Mouse (Mus musculus) hindbrain, embryonic 13.5 days (tissue): ENCODE results near the gene Mcrip1. TPM values are rescaled to one million over a fixed set of nuclear protein-coding genes. Genes with fewer than 3 reads are reported as not detected.
"Not testable (repeated sequence)": the region's sequence is repeated elsewhere in the genome, so short reads cannot be mapped to it uniquely, and the experiment has no call there.

Experiments
- ATAC-seq: fragments of 200-750 bp; cut with Nextera tagmentation; 2 replicates; pipeline ENCODE4 v1.8.0; 2017; ENCODE audit warnings: moderate TSS enrichment; ENCODE audit not compliant: low FRiP score
- H3K27ac ChIP-seq: fragments of 300-500 bp; sonication (generic); 2 replicates; pipeline ENCODE4 v1.5.1; 2015; ENCODE audit warnings: inconsistent platforms, mild to moderate bottlenecking, moderate library complexity
- H3K27me3 ChIP-seq: fragments of 300-500 bp; sonication (generic); 2 replicates; pipeline ENCODE4 v1.6.1; 2015; ENCODE audit warnings: mild to moderate bottlenecking, inconsistent platforms
- H3K36me3 ChIP-seq: fragments of 300-500 bp; sonication (generic); 2 replicates; pipeline ENCODE4 v1.6.1; 2015; ENCODE audit warnings: mild to moderate bottlenecking, inconsistent platforms
- H3K4me1 ChIP-seq: fragments of 300-500 bp; sonication (generic); replicated peaks from 2 replicates; pipeline ENCODE4 v1.6.1; 2015; ENCODE audit warnings: inconsistent platforms
- H3K4me2 ChIP-seq: fragments of 300-500 bp; sonication (generic); 2 replicates; pipeline ENCODE4 v1.6.1; 2015; ENCODE audit warnings: inconsistent platforms, mild to moderate bottlenecking, moderate library complexity
- H3K4me3 ChIP-seq: fragments of 300-500 bp; sonication (generic); 2 replicates; pipeline ENCODE4 v1.5.1; 2015; ENCODE audit warnings: mild to moderate bottlenecking, inconsistent platforms
- H3K9ac ChIP-seq: fragments of 300-500 bp; sonication (generic); 2 replicates; pipeline ENCODE4 v1.6.1; 2015; ENCODE audit warnings: mild to moderate bottlenecking, inconsistent platforms
- H3K9me3 ChIP-seq: fragments of 300-500 bp; sonication (generic); 2 replicates; pipeline ENCODE4 v1.6.1; 2016; ENCODE audit warnings: inconsistent platforms
- WGBS: fragments of 180-500 bp; shearing (Covaris S2); methylation state at CpG from one replicate; pipeline ENCODE4 v1.1.7; 2015; 5-methylcytosine and 5-hydroxymethylcytosine counted together
- polyA plus RNA-seq: library from polyadenylated mRNA; unstranded; fragments of >200 nt; fragmentation: Nextera tagmentation; extraction: Ambion mirVana; gene quantifications from 2 replicates; pipeline ENCODE4 v1.2.1, GENCODE M21; 2015

Gene Mcrip1
- polyA plus RNA-seq, 1 experiment from 2014 or later = 234 TPM

DNA sequence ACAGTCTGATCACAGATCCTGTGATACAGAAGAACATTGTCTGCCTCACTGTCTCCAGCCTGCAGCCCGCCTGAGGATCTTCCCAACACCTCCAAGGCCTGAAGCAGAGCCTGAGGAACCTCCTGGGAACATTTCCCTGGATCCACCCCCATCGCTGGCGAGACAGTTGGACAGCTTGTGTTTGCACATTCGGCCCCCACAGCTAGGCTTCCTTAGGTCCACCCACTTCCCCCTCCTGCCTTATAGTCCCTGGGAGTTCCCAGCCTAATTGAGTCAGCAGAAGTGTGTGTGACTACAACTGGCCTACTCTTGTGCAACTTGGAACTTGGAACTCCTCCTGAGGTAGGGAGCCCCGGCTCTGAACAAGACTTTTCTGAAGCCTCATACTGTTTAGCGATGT, 31.5 kb downstream of the Mcrip1 start:
- H3K27ac ChIP-seq = no peak overlapping the region
- ATAC-seq = no peak
- H3K9ac ChIP-seq = no peak overlapping the region
- H3K27me3 ChIP-seq = 0 out of 2 replicates have a peak, but pooled peaks cover 3% of the 10 kb centered on the region
- 69% methylated on average over 6 of the region's 6 CpGs for WGBS
- peaks cover 2% of the 10 kb centered on the region; the same call in 1 of the 2 replicates for H3K4me1 ChIP-seq
- no peak overlapping the region for H3K4me2 ChIP-seq
- no peak overlapping the region for H3K4me3 ChIP-seq
- no peaks in the 10 kb centered on the region for H3K36me3 ChIP-seq
- no peaks in the 10 kb centered on the region for H3K9me3 ChIP-seq

DNA sequence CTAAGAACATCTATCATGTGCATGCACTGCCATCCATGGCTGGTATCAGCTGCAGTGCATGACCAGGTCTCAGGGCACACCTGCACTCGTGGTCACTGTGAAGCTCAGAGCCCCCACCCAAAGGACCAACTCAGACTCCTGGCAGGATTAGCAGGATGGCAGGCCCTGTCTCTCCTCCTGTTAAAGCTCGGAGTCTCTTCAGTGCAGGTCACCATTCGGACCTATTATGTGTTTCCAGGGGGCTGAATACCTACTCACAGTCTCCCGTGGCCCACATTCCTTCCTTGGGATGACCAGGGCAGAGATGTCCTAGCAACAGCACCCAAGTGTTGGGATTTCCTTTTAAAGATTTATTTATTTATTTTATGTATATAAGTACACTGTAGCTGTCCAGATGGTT, 32.4 kb downstream of the Mcrip1 start:
- H3K27me3 ChIP-seq = 0 out of 2 replicates have a peak, but pooled peaks cover 3% of the 10 kb centered on the region
- H3K9me3 ChIP-seq = no peaks in the 10 kb centered on the region
- no peak overlapping the region for H3K4me2 ChIP-seq
- H3K36me3 ChIP-seq = no peaks in the 10 kb centered on the region
- H3K4me3 ChIP-seq = no peak overlapping the region
- no peak overlapping the region for H3K9ac ChIP-seq
- no peak for ATAC-seq
- 65% methylated on average over 4 of the region's 4 CpGs for WGBS
- peaks cover 4% of the 10 kb centered on the region; the same call in 1 of the 2 replicates for H3K4me1 ChIP-seq
- no peak overlapping the region for H3K27ac ChIP-seq

DNA sequence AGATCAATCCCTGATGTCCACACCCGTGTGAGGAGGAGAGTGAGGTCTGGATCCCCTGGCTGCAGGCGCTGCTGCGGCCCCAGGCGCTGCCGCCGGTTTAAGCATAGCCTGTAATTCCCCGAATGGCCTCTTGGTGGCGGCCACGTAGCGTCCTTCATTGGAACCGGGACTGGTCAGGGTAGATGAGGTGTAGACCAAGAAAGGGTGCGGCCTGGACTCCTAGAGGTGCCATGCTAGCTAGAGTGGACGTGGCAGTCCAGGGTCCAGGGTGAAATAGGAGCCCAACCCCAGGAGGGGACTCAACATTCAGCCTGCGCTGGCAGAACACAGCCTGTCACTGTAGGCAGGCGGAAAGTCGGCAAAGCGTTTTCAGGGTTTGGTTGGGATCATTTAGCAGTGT, 33.9 kb downstream of the Mcrip1 start:
- Histone ChIP-seq H3K27ac (no peak overlapping the region), H3K4me2 (no peak overlapping the region), H3K27me3 (0 out of 2 replicates have a peak, but pooled peaks cover 6% of the 10 kb centered on the region), H3K4me3 (no peak overlapping the region), H3K36me3 (no peaks in the 10 kb centered on the region), H3K9me3 (no peaks in the 10 kb centered on the region), H3K9ac (no peak overlapping the region), H3K4me1 (peaks cover 6% of the 10 kb centered on the region)
- 16% methylated on average over 17 of the region's 17 CpGs for WGBS
- 0 out of 2 replicates have a peak, but pooled peaks have one; percentile 43 for ATAC-seq

DNA sequence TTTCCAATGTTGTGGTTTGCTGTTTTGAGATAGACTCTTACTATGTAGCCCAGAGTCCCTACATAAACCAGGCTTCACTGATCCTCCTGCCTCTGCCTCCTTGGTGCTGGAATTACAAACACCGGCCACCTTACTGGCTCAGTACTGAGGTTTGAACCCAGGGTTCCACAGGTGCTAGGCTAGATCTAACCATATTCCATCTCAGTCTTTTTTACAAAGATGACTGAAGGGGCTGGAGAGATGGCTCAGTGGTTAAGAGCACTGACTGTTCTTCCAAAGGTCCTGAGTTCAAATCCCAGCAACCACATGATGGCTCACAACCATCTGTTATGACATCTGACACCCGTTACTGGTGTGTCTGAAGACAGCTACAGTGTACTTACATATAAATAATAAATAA, 35.3 kb downstream of the Mcrip1 start:
- not testable (repeated sequence) for H3K27me3 ChIP-seq, H3K36me3 ChIP-seq, H3K9ac ChIP-seq, H3K4me2 ChIP-seq, H3K9me3 ChIP-seq, H3K4me3 ChIP-seq, ATAC-seq, H3K27ac ChIP-seq
- WGBS = 93% methylated on average over 2 of the region's 2 CpGs
- peaks cover 11% of the 10 kb centered on the region for H3K4me1 ChIP-seq

DNA sequence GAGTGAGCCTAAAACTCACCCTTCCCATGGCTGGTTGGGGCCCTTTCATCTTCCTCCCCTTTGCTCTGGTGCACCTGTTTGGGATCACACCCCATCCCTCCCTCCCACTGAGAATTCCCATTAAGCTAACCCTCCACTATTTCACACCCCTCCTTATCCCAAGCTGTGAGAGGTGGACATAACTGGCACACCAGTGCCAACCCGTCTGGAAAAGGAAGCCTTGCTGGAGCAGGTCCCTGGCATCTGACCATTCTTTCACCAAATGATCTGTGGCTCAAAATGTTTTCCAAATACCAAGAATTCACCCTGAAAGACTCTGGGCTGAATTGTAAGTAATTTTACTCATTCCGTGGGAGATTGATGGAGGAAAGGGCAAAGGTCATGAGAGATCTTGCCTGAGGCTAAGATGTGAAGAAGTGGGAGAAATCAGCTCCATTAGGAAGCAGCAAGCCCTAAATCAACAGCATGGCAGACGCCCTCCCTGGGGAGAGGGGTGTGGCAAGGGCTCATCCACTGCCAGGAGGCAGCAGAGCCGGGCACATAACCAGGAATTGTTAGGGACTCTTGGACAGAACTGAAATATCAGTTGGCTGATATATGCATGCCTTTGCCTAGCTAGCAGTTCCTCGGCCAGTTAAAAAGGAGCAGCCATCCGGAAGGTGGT, 36.6 kb downstream of the Mcrip1 start:
- Histone ChIP-seq H3K9me3 (no peaks in the 10 kb centered on the region), H3K9ac (no peak overlapping the region), H3K4me2 (no peak overlapping the region), H3K36me3 (no peaks in the 10 kb centered on the region), H3K27me3 (0 out of 2 replicates have a peak, but pooled peaks cover 6% of the 10 kb centered on the region), H3K4me1 (peaks cover 11% of the 10 kb centered on the region), H3K27ac (no peak overlapping the region), H3K4me3 (no peak overlapping the region)
- no peak for ATAC-seq
- WGBS = 26% methylated on average over 6 of the region's 6 CpGs

DNA sequence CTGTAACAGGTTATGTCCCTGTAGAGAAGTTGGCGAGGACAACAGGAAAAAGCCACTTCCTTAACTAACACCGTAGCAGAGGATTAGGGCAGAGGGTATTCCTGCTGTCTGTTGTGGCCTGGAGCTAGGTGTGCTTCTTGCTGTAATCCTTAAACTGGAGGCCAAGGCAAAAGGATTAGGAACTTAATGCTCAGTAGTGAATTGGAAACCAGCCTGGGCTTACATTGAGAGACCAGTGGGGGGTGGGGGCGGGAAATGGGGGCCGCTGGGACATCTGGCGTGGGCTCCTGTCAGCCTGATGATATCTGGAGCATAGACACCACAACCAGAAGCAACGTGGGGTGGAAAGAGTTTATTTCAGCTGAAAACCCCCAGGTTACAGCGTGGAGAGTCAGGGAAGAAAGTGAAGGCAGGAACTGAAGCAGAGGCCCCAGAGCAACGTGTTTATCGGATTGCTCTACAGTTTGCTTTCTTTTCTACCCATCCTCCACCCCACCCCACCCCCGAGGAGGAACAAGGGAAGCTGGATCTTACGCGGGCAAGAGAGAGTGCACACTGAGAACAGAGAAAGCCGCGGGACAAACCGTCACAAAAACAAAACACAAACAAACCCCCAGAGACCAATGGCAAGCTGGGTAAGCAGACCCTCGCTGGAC, 39.0 kb downstream of the Mcrip1 start:
- ATAC-seq = no peak
- peak overlapping the region; percentile 37 for H3K4me2 ChIP-seq
- peak overlapping the region; percentile 15; the same call in 1 of the 2 replicates for H3K4me3 ChIP-seq
- no peaks in the 10 kb centered on the region for H3K9me3 ChIP-seq
- H3K27me3 ChIP-seq = 0 out of 2 replicates have a peak, but pooled peaks cover 4% of the 10 kb centered on the region
- H3K36me3 ChIP-seq = no peaks in the 10 kb centered on the region
- no peak overlapping the region; the same call in 1 of the 2 replicates for H3K27ac ChIP-seq
- peak overlapping the region; percentile 49; the same call in 1 of the 2 replicates for H3K9ac ChIP-seq
- peaks cover 11% of the 10 kb centered on the region for H3K4me1 ChIP-seq
- WGBS = 12% methylated on average over 16 of the region's 16 CpGs

DNA sequence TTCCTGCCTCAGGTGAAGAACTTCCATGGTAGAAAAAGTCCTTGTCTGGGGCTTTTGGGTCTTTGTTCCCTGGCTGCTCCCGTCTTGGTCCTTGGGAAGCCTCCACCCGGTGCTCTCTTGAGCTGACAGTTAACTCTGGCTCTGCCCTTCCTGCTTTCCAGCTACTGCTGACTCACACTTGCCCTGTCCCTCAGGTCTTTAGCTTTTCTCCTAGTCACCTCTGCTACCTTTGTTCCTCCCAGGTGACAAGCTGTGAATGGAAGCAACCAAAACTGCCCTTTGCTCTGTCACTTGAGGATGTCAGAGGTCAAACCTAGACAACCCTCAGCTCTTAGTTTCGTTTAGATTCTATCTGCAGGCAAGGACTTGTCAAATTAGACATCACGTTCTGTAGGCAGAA, 39.6 kb downstream of the Mcrip1 start:
- no peak overlapping the region for H3K27ac ChIP-seq
- H3K36me3 ChIP-seq = no peaks in the 10 kb centered on the region
- 46% methylated on average over 4 of the region's 4 CpGs for WGBS
- H3K27me3 ChIP-seq = 0 out of 2 replicates have a peak, but pooled peaks cover 4% of the 10 kb centered on the region
- no peaks in the 10 kb centered on the region for H3K9me3 ChIP-seq
- H3K4me1 ChIP-seq = peaks cover 11% of the 10 kb centered on the region
- ATAC-seq = no peak
- H3K4me2 ChIP-seq = no peak overlapping the region
- H3K9ac ChIP-seq = no peak overlapping the region
- H3K4me3 ChIP-seq = no peak overlapping the region

DNA sequence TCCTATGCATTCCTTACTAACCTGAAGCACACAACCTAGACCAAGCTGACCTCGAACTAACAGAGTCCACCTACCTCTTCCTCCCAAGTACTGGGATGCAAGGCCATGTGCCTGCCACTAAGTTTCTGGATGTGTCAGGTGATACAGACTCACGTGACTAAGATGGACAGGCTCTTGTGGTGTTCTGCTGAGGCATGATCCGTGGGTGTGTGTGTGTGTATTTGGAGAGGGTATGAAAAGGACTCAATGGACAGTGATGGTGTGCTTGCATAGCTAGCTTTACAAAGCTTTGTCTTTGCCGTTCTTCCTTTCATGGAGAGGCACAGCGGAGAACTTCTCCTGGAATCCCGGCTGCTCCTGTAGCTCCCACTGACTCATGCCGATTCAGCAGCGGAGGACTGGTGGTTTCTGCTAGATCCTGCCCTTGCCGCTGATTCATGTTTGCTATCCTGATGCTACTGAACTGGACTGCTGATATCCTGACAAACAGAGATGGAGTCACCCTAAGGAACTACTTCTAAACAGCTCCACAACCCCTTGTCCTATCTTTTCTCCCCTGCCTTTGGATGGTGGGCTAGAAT, 41.1 kb downstream of the Mcrip1 start:
- Histone ChIP-seq H3K4me2 (no peak overlapping the region), H3K27ac (no peak overlapping the region), H3K4me3 (no peak overlapping the region), H3K36me3 (no peaks in the 10 kb centered on the region), H3K9me3 (no peaks in the 10 kb centered on the region), H3K27me3 (0 out of 2 replicates have a peak, but pooled peaks cover 4% of the 10 kb centered on the region), H3K9ac (no peak overlapping the region), H3K4me1 (peaks cover 11% of the 10 kb centered on the region)
- no peak for ATAC-seq
- WGBS = 87% methylated on average over 9 of the region's 9 CpGs

DNA sequence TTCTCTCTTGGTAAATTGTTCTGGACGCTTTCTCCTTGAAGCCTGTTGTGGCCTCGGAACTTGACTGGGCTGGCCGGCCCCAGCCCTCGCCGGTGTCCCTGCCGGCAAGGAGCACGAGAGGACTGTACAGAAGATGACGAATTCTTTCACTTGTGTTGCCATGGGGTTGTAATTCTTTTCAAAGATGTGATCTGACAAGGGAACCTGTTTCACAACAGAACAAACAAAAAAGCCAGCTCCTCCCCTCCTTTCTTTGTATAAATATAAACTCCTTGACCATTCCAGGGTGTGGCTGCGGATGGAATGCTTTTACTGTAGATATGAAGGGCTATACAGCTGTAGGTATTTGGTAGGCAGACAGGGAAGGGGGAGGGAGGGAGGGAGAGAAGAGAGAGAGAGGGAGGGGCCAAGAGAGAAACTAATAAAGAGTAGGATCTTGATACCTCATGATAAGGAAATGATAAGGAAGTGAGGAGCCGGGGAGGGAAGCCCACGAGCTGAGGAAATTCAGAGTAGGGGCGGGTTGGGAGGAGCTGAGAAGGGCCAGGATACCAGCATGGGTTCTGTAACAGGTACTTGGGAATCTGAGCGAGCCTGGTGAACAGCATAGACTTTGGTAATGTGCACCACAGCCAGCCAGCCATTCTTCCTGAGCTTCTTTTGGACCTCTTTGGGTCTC, 41.8 kb downstream of the Mcrip1 start:
- Histone ChIP-seq H3K4me2 (no peak overlapping the region), H3K36me3 (no peaks in the 10 kb centered on the region), H3K4me3 (no peak overlapping the region), H3K4me1 (peaks cover 7% of the 10 kb centered on the region), H3K9ac (no peak overlapping the region), H3K27ac (no peak overlapping the region), H3K27me3 (0 out of 2 replicates have a peak, but pooled peaks cover 4% of the 10 kb centered on the region), H3K9me3 (no peaks in the 10 kb centered on the region)
- no peak for ATAC-seq
- WGBS = 78% methylated on average over 13 of the region's 13 CpGs

DNA sequence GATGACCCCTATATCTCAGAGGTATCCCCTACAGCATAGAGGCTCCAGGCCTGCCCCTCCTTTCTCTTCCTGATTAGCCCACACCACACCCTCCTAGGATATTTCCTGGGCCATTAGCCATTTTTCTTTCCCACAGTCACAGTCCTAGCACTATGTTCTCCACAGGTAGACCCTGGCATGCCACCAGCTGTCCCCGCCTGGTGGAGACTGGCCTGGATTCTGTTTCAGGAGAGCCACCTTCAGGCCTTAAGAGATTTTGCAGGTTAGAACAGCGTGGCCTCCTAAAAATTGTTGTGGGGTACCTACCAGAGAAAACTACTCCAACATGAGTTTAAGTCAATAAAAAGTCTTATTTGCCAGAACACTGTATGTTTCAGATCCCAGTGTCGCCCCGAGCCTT, 42.6 kb downstream of the Mcrip1 start:
- Histone ChIP-seq H3K4me2 (no peak overlapping the region), H3K27me3 (0 out of 2 replicates have a peak, but pooled peaks cover 4% of the 10 kb centered on the region), H3K4me3 (no peak overlapping the region), H3K9ac (no peak overlapping the region), H3K9me3 (no peaks in the 10 kb centered on the region), H3K36me3 (no peaks in the 10 kb centered on the region), H3K27ac (no peak overlapping the region), H3K4me1 (peaks cover 7% of the 10 kb centered on the region)
- ATAC-seq = no peak
- 65% methylated on average over 4 of the region's 4 CpGs for WGBS

DNA sequence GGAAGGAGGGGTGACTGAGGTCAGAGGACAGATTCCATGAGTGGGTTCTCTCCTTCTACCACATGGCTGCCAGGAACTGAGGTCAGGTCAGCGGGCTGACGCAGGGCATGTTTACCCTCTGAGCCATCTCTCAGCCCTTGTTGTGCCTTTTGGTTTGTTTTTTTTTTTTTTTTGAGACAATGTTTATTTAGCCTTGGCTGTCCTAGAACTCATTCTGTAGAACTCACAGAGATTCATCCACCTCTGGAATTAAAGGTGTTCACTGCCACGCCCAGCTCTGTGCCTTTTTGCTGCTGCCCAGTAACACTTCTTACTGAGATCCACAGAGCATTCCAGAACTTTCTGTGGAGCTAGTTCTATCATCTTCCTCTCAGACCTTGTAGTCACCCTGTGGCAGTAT, 43.9 kb downstream of the Mcrip1 start:
- Histone ChIP-seq H3K4me2 (no peak overlapping the region), H3K4me3 (no peak overlapping the region), H3K9ac (no peak overlapping the region), H3K27ac (no peak overlapping the region), H3K9me3 (no peaks in the 10 kb centered on the region), H3K4me1 (peaks cover 5% of the 10 kb centered on the region), H3K27me3 (0 out of 2 replicates have a peak, but pooled peaks cover 2% of the 10 kb centered on the region), H3K36me3 (no peaks in the 10 kb centered on the region)
- ATAC-seq = no peak
- WGBS = 88% methylated on average over 3 of the region's 3 CpGs

DNA sequence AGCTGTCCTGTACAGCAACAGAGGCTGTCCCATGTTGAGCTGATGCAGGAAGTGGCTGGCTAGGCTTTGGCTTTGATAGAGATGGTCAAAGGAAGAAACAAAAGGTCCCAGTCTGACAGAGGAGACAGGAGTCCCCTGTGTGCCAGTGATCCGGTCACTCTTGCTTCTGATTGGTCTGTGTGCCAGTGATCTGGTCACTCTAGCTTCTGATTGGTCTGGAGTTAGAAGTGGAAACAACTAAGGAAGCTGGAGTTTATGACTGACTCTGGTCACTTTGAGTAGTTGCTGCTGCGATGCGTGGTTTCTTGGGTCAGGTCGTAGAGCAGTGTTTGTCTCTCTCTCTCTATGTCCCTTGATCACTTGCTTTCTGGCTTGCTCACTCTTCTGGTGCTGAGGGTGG, 47.8 kb downstream of the Mcrip1 start:
- Histone ChIP-seq H3K27me3 (0 out of 2 replicates have a peak, but pooled peaks cover 2% of the 10 kb centered on the region), H3K4me2 (no peak overlapping the region), H3K4me3 (no peak overlapping the region), H3K9ac (no peak overlapping the region), H3K4me1 (no peaks in the 10 kb centered on the region), H3K27ac (no peak overlapping the region), H3K36me3 (peaks cover 28% of the 10 kb centered on the region), H3K9me3 (no peaks in the 10 kb centered on the region)
- no peak for ATAC-seq
- WGBS = 90% methylated on average over 4 of the region's 4 CpGs
